Mouse (Mus musculus) megakaryocyte, adult 5-6 weeks (primary cell): ENCODE measurements around the gene Klhl26. TPM values are rescaled to one million over a fixed set of nuclear protein-coding genes. Genes with fewer than 3 reads are reported as not detected.
A peak's percentile ranks its signal among the peaks of the same experiment; 100 is the strongest.

Experiments
- ATAC-seq: 2 replicates; pipeline ENCODE4 v1.8.0; 2016; ENCODE audit warnings: mild to moderate bottlenecking, inconsistent platforms; ENCODE audit not compliant: poor library complexity, severe bottlenecking
- total RNA-seq, 2 experiments: library from RNA; stranded (forward) in 1 of 2; stranded (reverse) in 1 of 2; fragments of 153-499, 151-499 nt in 1 of 2; fragments of 221-1000, 200-1000 nt in 1 of 2; gene quantifications; 2 replicates each; pipeline versions ENCODE4 v1.2.3 to v1.2.4; 2015 to 2017

The Klhl26 gene
- total RNA-seq, 2 experiments from 2014 or later = 2.4 to 5.4 TPM

DNA sequence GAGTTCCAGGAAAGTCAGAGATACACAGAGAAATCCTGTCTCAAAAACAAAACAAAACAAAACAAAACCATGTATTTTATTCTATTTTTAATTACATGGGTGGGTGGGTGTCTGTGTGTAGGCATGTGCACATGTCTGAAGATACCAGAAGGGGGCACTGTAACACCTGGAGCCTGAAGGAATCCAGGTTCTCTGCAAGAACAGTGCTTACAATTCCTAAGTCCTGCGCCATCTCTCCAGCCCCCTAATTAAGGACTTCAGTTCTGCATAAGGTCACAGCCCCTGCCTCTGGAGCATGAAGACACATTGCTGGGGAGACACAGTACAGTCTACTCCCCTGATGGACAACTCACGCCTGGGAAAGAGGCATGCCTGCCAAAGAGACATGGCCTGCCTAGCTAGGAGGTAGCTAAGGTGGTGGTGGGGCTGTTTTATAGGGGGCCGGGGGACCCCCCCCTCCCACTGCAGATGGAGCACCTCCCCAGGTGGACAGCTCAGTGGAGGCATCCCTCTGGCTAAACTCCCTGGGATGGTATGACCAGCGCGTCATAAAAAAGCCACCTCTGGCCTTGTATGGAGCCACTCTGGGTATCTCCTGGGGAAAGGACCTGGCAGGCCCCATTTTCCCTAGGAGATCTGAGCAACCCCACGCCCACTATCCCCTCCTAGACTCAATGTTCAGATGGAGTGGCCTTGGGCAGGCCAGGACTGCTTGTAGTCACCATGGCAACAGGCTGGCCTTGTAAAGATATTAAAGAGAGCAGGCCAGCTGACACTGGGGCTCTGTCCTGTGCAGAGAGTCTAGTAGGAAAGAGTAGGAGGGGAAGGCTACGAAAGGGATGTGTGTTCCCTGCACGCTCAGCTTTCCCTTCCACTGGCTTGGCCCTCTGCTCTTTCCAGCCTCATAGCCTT lies 61.0 kb downstream of the Klhl26 start:
- ATAC-seq = peak; percentile 48; the same call in 1 of the 2 replicates

- ATAC-seq = no peak
These were observed 62.3 kb downstream of the Klhl26 start for GRCm38 (mm10) chr8:70414310-70414946.

DNA sequence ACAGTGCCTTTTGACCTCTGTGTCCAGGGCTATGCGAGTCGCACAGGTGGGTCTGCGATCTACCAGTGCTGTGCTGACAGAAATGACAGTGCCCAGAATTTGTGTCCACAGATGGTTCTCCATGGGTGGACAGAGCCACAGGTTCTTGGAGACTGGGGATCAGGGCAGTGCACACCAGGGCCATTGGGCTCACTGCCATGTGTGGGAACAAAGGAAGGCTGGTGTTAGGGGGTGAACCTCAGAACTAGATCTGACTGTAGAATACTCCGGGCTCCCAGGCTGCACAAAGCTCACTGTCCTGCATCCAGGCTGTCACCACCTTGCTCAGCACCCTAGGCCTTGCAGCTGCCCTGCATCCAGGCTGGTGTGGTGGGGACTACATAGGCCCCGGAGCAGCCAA lies 66.5 kb downstream of the Klhl26 start:
- no peak for ATAC-seq

DNA sequence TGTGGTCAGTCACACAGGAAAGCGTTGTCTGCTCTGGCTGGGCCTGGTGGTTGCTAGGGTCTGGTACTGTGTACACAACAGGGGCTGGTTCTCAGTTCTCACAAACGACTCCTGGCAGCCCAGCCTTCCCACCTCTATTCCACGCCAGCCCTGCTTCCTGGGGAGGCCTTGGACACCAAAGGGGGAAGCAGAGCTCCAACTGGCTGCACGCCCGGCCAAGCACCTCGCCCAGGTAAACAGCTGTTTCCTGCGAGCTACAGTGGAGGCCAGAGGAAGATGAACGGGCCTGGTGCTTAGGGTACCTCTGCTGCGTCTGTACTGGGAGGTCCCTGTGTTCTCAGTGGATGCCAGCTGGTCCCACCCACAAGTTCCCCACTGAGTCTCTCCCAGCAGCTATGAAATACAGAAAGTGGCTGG lies 67.3 kb downstream of the Klhl26 start:
- no peak for ATAC-seq

- ATAC-seq = no peak
These were observed 67.7 kb downstream of the Klhl26 start for GRCm38 (mm10) chr8:70409019-70409418.

- ATAC-seq = no peak
These were observed 68.5 kb downstream of the Klhl26 start for GRCm38 (mm10) chr8:70408301-70408700.

DNA sequence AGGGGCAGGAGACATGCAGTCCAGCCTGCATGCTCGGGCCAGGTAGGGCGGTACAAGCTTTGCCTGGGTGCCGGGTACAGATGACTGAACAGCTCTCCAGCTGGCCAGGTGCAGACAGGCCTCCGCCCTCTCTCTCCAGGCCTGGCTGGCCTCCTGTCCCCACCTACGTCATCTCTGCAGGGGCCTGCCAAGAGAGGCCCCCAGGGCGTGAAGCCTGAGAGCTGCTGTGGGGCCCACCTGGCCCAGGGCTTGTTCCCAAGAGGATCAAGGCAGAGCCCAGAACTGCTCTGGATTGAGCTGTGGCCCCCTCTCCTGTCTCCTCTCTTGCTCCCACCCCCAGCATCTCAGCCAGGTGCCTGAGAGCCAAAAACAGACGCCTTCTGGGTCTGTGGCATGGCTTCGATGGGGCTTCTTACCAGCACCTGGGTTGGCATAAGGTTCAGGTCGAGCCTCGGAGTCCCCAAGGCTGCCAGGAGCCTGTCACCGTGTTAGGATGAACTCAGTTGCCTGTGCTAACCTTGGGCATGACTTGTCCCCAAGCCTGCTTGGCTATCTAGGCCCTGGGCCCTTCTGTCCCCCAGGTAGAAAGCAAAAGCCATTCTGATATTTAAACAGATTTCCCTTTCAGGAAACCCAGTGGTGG lies 70.2 kb downstream of the Klhl26 start:
- ATAC-seq = no peak

DNA sequence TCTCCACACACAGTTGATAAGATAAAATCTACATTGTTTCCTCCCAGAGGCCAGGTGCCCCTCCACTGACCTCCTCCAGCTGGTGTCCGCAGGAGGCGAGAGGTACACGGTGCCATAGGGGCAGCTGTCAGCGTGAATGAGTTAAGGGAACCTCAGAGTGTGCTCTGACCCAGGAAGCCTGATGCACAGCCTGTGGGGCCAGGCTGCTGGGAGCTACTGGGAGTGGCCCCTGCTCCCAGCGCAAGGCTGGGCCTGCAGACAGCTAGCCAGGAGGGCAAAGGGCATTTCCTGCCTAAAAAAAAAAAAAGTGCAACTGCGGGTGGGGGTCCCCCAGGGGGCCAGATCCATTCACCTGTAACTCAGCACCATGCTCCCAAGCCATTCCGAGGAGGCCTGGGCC lies 71.6 kb downstream of the Klhl26 start:
- ATAC-seq = no peak

DNA sequence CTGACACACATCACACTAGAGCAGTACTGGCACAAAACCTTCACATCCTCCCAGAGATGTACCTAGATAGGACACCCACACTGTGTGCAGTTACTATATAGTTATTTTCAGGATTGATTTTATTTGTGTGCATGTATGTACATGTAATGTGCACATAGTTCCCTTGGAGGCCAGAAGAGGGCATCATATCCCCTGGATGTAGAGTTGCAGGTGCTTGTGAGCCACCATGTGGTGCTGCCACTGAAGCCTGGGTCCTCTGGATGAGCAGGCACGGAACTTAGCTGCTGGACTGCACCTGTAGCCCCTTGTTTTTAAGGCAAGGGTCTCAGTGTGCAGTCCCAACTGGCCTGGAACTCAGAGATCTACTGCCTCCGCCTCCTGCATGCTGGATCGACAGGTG lies 72.6 kb downstream of the Klhl26 start:
- ATAC-seq = no peak

Other genes starting within 250 kb of the Klhl26 start
- gene Sugp2, start 242.7 kb downstream of the Klhl26 start, total RNA-seq (2015) = 24.1 and 27.9 TPM in 2 replicates
- gene Sugp2, start 242.7 kb downstream of the Klhl26 start, total RNA-seq (2017) = 19.5 and 23.1 TPM in 2 replicates
- gene Armc6, start 242.5 kb downstream of the Klhl26 start, total RNA-seq (2015) = 4.4 and 4.5 TPM in 2 replicates
- gene Armc6, start 242.5 kb downstream of the Klhl26 start, total RNA-seq (2017) = 2.6 and 5.6 TPM in 2 replicates
- 1.6 and 3.5 TPM in 2 replicates for gene Homer3, start 194.1 kb downstream of the Klhl26 start, total RNA-seq (2015)
- 2.9 and 8.0 TPM in 2 replicates for gene Homer3, start 194.1 kb downstream of the Klhl26 start, total RNA-seq (2017)
- 17.9 and 19.9 TPM in 2 replicates for gene Ddx49, start 174.5 kb downstream of the Klhl26 start, total RNA-seq (2015)
- gene Ddx49, start 174.5 kb downstream of the Klhl26 start, total RNA-seq (2017) = 53.6 and 81.7 TPM in 2 replicates
- gene Cope, start 174.4 kb downstream of the Klhl26 start, total RNA-seq (2015) = 163 and 178 TPM in 2 replicates
- 89.1 and 96.1 TPM in 2 replicates for gene Cope, start 174.4 kb downstream of the Klhl26 start, total RNA-seq (2017)
- gene Cers1, start 161.2 kb downstream of the Klhl26 start, total RNA-seq (2015) = not detected in 2 replicates
- not detected in 2 replicates for gene Cers1, start 161.2 kb downstream of the Klhl26 start, total RNA-seq (2017)
- gene Gdf1, start 147.2 kb downstream of the Klhl26 start, total RNA-seq (2015) = not detected in 2 replicates
- not detected in 2 replicates for gene Gdf1, start 147.2 kb downstream of the Klhl26 start, total RNA-seq (2017)
- 10.9 and 11.7 TPM in 2 replicates for gene Upf1, start 123.7 kb downstream of the Klhl26 start, total RNA-seq (2015)
- gene Upf1, start 123.7 kb downstream of the Klhl26 start, total RNA-seq (2017) = 24.4 and 30.7 TPM in 2 replicates
- not detected in 2 replicates for gene Comp, start 103.4 kb downstream of the Klhl26 start, total RNA-seq (2015)
- 0.12 TPM in 1 of 2 replicates, not detected in the other for gene Comp, start 103.4 kb downstream of the Klhl26 start, total RNA-seq (2017)
- 2.7 and 3.9 TPM in 2 replicates for gene Crtc1, start 37.4 kb downstream of the Klhl26 start, total RNA-seq (2015)
- gene Crtc1, start 37.4 kb downstream of the Klhl26 start, total RNA-seq (2017) = 2.2 TPM in 2 replicates
- gene Tmem59l, start 10.4 kb upstream of the Klhl26 start, total RNA-seq (2015) = not detected in 2 replicates
- gene Tmem59l, start 10.4 kb upstream of the Klhl26 start, total RNA-seq (2017) = not detected in 2 replicates
- gene Crlf1, start 16.2 kb upstream of the Klhl26 start, total RNA-seq (2015) = not detected in 2 replicates
- gene Crlf1, start 16.2 kb upstream of the Klhl26 start, total RNA-seq (2017) = not detected in 2 replicates
- 40.4 and 47.5 TPM in 2 replicates for gene Rex1bd, start 29.8 kb upstream of the Klhl26 start, total RNA-seq (2015)
- gene Rex1bd, start 29.8 kb upstream of the Klhl26 start, total RNA-seq (2017) = 37.3 and 43.7 TPM in 2 replicates
- 2,237 and 2,370 TPM in 2 replicates for gene Uba52, start 33.8 kb upstream of the Klhl26 start, total RNA-seq (2015)
- 4,162 and 4,635 TPM in 2 replicates for gene Uba52, start 33.8 kb upstream of the Klhl26 start, total RNA-seq (2017)
- 75.1 and 75.3 TPM in 2 replicates for gene Fkbp8, start 50.8 kb upstream of the Klhl26 start, total RNA-seq (2015)
- 146 and 166 TPM in 2 replicates for gene Fkbp8, start 50.8 kb upstream of the Klhl26 start, total RNA-seq (2017)
- 88.7 and 114 TPM in 2 replicates for gene Kxd1, start 51.0 kb upstream of the Klhl26 start, total RNA-seq (2015)
- 71.4 and 80.6 TPM in 2 replicates for gene Kxd1, start 51.0 kb upstream of the Klhl26 start, total RNA-seq (2017)
- 9.3 and 12.5 TPM in 2 replicates for gene Ell, start 62.5 kb upstream of the Klhl26 start, total RNA-seq (2015)
- 11.1 and 11.9 TPM in 2 replicates for gene Ell, start 62.5 kb upstream of the Klhl26 start, total RNA-seq (2017)
- 11.8 and 11.9 TPM in 2 replicates for gene Isyna1, start 117.4 kb upstream of the Klhl26 start, total RNA-seq (2015)
- gene Isyna1, start 117.4 kb upstream of the Klhl26 start, total RNA-seq (2017) = 13.9 and 15.7 TPM in 2 replicates
- gene Ssbp4, start 131.9 kb upstream of the Klhl26 start, total RNA-seq (2015) = 35.7 and 38.2 TPM in 2 replicates
- gene Ssbp4, start 131.9 kb upstream of the Klhl26 start, total RNA-seq (2017) = 61.3 and 76.1 TPM in 2 replicates
- gene Lrrc25, start 139.2 kb upstream of the Klhl26 start, total RNA-seq (2015) = 62.2 and 64.6 TPM in 2 replicates
- gene Lrrc25, start 139.2 kb upstream of the Klhl26 start, total RNA-seq (2017) = 29.3 and 33.8 TPM in 2 replicates
- gene Gdf15, start 155.5 kb upstream of the Klhl26 start, total RNA-seq (2015) = not detected in 2 replicates
- gene Gdf15, start 155.5 kb upstream of the Klhl26 start, total RNA-seq (2017) = not detected in 2 replicates
- gene Pgpep1, start 183.4 kb upstream of the Klhl26 start, total RNA-seq (2015) = 5.7 and 6.8 TPM in 2 replicates
- gene Pgpep1, start 183.4 kb upstream of the Klhl26 start, total RNA-seq (2017) = 1.5 and 4.0 TPM in 2 replicates
- gene Lsm4, start 196.3 kb upstream of the Klhl26 start, total RNA-seq (2015) = 82.1 and 84.4 TPM in 2 replicates
- 106 and 151 TPM in 2 replicates for gene Lsm4, start 196.3 kb upstream of the Klhl26 start, total RNA-seq (2017)
- 26.7 and 44.1 TPM in 2 replicates for gene Jund, start 222.0 kb upstream of the Klhl26 start, total RNA-seq (2015)
- gene Jund, start 222.0 kb upstream of the Klhl26 start, total RNA-seq (2017) = 24.0 and 28.9 TPM in 2 replicates
- 0.11 and 0.27 TPM in 2 replicates for gene Iqcn, start 226.5 kb upstream of the Klhl26 start, total RNA-seq (2015)
- 0.04 TPM in 1 of 2 replicates, not detected in the other for gene Iqcn, start 226.5 kb upstream of the Klhl26 start, total RNA-seq (2017)
- gene Gm3336, start 241.6 kb upstream of the Klhl26 start, total RNA-seq (2015) = not detected in 2 replicates
- not detected in 2 replicates for gene Gm3336, start 241.6 kb upstream of the Klhl26 start, total RNA-seq (2017)
- not detected in 2 replicates for gene Pde4c, start 246.8 kb upstream of the Klhl26 start, total RNA-seq (2015)
- gene Pde4c, start 246.8 kb upstream of the Klhl26 start, total RNA-seq (2017) = not detected in 2 replicates